Mouse (Mus musculus): ENCODE measurements around the gene Mcidas.
"Not testable (repeated sequence)": the region's sequence is repeated elsewhere in the genome, so short reads cannot be mapped to it uniquely, and the experiment has no call there.

Gene Mcidas

DNA sequence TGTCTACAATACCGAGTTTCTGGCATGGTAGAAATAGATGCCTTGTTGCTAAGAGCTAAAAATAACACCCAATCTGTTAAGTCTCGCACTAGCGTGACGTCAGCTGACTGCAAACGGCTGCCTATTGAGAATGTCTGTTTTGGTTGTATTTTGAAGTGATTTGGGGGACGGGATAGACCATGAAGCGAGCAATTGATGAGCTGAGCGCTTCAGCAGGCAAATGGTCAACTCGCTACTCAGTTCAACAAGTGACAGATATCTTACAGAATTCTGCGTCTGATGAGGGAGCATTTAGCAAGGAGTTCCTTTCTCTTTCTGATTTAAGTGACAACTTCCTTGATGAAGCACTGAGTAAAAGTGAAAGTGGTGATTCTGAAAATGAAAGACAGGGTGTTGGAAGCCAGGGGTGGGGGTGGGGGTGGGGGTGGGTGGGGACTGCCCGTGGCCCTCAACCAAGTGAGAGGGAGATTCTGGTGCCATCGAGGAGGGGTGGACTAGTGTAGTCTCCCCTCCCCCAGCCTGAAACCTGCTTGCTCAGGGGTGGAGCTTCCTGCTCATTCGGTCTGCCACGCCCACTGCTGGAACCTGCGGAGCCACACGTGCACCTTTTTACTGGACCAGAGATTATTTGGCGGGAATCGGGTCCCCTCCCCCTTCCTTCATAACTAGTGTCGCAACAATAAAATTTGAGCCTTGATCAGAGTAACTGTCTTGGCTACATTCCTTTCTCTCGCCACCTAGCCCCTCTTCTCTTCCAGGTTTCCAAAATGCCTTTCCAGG, 19.7 kb downstream of the Mcidas start:
- not testable (repeated sequence) for DNase-seq (ENCODE audit: low spot score)

DNA sequence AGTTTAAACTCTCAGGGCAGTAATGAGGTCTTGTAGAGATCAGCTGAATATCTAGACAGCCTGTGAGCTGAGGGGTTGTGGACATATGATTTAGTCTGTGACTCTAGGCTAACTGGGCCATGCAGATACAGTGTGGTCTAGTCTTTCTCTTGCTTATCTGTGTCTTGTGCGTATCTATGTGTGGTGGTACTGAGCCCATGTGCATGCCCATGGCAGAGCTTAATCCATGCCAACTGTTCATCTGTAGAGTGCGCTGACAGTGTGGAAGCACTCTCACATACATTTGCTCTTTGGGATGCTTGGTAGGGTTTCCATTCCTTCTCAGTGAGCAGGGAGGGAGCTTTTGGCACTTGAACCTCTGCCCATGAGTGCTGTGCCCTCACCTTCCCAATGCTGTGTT, 27.9 kb downstream of the Mcidas start:
- no peak for DNase-seq (ENCODE audit: low spot score)

DNA sequence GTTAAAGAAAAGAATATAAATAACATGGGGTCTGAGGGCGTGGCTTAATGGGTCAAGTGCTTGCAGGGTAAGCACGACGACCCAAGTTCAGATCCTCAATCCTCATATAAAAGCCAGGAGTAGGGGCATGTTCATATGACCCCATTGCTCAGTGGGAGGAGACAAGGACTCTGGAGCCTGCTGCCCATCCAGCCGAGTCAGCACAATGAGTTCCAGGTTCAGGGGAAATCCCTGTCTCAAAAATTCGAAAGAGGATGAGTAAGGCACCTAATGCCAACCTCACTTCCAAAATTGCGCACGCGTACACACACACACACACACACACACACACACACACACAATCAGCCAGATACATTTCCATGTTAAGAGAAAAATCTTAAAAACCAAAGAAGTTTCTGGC, 28.8 kb downstream of the Mcidas start:
- no peak for DNase-seq (ENCODE audit: low spot score)

DNA sequence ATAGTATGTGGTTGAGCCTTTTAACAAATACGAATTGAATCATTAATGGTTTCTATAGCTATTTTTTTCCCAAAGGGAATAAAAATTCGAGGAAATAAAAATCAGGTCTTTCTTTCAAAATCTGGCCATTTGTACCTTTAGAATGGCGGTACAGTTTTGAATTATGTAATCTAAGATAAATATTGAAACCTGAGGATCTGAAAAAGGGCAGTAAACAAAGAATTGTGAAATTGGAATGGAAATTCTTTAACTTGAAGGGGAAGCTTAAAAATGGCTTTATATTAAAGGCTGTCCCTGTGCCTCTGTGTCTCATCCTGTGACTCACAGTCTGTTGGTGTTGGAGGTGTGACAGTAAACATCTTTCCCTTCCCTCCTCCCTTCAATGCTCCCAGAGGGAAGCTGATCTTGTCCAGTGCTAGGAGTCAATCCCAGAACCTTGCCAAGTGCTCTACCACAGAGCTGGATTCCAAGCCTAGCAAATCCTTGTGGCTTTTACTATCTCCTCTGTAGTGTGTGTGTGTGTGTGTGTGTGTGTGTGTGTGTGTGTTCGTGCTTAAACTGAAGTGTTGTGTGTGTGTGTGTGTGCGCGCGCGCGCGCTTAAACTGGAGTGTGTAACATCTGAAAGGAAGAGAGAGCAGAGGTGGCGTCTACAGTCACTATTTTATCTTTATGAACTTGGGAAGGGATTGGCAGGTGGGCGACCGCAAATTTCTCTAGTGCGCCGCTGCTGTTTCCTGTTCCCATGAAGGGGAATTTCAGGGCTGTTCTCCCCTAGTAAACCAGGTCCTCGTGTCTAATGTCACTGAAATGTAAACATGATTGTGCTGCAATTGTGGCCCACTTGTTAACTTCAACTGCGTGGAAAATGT, 29.9 kb downstream of the Mcidas start:
- no peak for DNase-seq (ENCODE audit: low spot score)

DNA sequence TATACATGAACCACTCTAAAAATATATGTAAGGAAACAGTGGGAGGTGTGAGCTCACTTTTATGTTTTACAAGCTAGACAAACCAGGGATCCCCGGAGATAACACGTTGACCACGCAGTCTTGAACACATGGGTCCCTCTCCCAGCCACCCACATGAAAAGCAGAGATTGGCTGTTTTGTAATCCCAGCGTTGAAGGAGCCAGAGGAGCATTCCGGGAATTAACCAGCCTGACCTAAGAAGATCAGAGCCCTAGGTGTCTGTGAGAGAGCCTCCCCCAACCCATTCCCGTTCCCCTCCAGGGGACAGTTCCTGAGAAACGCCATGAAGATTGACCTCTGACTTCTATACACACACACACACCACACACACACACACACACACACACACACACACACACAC, 37.7 kb downstream of the Mcidas start:
- no peak for DNase-seq (ENCODE audit: low spot score)

DNA sequence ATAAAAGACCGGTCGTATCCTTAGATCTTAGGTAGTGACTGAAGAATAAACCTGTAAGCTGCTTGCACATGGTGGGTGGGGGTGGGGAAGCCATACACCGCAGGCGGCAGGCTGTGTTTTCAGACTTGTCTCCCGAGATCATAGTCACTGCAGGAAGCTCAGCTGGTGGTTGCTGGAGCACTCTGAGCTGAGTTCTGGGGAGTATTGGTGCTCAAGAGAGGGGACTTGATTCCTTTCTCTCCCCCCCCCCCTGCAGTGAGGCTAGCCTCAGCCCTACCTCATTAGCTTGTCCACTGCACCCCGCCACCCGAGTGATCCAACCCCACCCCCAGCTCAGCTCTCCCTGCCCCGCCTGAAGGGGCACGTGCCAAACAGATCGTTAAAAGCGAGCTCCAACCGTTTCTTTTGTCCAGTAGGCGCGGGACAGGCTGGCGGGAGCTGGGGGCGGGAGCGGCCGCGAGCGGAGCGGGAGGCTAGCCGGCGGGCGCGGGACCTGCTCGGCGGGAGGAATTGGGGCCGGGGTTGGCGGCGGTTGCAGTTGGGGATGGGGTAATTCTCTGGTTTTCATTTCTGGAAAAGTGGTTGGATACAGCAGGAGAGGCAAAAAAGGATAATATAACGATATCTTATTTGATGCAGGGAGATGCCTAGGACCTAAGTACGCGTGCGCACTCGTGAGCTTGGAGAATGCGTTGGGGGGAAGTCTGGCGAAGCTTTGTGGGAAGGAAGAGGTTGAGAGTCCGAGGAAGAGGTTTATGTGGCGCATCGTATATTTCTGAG, 38.3 kb downstream of the Mcidas start:
- DNase-seq (ENCODE audit: low spot score), result no peak

DNA sequence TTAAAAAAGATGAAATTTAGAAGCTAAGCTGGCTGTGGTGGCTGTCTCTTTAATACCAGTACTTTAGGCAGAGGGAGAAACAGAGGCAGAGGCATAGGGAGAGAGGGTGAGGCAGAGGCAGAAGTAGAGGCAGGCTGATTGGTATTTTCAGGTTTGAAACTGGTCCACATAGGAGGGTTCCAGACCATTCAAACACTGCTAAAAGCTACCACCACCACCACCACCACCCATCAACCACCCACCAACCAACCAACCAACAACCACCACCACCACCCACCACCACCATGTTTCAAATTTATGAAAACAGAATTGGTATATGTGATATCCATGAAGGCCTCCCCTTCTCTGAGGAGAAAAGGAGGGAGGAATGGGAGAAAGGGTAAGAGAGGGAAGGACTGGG, 39.2 kb downstream of the Mcidas start:
- no peak for DNase-seq (ENCODE audit: low spot score)

DNA sequence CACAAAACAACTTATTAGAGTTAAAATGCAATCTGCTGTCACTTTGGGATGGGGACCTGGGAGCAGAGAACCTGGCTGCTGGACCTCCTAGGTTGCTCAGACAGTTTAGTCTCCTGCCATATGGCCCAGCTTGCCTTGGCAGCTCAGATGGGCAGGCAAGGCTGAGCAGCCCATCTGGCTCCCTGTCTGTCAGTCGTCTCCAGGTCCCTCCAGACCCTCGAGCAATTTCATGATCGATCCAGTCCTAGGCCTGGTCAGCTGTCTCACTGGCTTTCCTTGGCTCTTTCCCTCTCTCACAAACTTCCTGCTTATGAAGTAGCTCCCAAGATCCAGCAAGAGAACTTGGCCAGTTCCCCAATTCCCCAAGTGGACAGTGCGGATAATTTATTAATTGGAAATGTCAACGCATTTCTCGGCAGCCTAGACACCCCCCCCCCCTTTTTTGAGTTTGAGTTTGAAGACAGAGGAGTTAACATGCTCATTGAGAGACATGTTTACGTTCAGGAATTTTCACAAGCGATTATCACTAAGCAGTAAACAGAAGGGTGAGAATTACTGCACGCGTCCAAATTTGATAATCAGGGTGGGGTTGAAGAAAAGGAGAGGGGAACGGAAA, 40.7 kb downstream of the Mcidas start:
- no peak for DNase-seq (ENCODE audit: low spot score)

DNA sequence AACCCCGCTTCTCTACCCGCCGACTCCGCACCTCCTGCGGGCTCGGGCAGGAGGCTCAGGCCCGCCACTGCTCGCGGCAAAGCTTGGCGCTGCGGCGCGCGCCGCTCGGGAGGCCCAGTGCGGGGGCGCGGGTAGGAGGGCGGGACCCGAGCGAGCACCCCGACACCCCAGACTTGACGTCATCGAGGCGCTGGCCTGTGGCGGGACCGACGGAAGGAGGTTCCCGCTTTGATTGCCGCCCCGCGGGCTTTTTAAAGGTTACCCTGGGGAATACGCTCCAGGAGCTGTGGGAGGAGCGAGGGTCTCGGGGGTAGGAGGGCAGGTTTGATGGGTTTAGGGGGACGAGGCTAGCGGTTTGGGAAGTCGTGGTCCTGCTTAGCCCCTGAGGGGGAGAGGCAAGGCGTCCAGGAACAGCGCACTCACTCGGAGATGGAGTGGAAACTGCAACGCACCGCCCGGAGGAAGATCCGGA, 41.3 kb downstream of the Mcidas start, which contains the start of gene Cdc20b:
TSS of gene Cdc20b (plus strand) at position 162 of the 472 bp plus-strand sequence.
- DNase-seq (ENCODE audit: low spot score), result no peak

DNA sequence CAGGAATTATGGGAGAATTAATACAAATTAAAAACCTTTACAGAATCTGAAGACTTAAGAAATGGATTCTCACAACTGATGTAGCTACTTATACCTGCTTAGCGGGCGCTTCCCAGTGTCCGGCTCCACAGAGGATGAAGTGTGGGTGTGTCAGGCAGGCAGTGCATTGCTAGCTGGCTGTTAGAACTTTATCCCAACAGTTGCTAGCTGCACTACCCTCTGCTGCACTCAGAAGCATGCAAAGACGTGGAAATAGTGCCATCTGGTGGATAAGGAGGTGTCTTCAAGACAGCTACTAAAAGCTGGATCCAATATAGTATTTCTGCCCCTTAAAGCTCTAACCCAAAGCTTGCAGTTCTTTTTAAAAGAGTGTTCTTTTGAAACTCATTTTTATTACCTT, 42.2 kb downstream of the Mcidas start:
- DNase-seq (ENCODE audit: low spot score), result peak; percentile 71

DNA sequence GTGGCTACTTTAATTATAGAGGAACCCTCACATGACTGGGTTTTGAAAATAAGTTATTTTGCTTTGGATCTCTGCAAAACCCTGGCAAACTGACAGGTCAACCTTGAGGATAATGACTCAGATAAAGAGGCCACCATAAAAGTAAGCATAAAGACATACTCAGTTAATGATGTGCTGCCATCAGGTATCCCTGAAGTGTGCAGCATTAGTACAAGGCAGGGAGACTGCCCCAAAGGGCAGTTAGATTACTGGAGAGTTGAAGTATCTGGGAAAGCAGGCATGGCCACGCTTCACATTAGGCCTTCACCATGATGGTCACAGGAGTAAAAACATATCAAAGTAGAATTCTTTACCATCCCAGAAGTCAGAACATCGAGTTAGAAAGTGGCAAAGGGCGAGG, 51.2 kb downstream of the Mcidas start:
- no peak for DNase-seq (ENCODE audit: low spot score)

DNA sequence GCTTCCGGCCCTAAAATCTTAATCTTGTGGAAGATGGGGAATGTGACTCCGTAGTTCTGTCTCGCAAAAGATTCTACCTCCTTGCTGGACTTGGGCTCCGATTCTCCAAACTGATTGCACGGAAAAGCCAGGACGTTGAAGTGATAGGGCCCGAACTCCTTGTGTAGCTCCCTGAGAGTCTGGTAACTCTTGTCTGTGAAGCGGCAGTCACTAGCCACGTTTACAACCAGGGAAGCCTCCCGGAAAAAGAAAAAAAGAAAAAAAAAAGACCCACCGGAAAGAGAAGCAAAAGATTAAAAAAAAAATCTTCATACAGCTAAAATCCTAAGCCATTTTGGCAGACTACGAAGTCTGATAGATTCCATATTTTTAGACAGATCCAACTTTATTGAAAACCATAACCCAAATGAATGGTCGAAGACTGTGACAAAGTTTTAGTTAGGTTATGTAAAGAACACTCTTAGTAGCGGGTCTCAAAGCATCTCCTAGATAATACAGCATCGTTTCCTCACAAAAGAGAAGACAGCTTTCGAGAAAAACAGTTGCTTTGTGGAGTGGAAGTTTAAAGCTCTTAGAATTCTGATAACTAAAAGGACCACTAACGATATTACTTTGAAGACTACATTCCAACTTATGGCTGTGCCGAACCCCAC, 51.9 kb downstream of the Mcidas start:
- no peak for DNase-seq (ENCODE audit: low spot score)

DNA sequence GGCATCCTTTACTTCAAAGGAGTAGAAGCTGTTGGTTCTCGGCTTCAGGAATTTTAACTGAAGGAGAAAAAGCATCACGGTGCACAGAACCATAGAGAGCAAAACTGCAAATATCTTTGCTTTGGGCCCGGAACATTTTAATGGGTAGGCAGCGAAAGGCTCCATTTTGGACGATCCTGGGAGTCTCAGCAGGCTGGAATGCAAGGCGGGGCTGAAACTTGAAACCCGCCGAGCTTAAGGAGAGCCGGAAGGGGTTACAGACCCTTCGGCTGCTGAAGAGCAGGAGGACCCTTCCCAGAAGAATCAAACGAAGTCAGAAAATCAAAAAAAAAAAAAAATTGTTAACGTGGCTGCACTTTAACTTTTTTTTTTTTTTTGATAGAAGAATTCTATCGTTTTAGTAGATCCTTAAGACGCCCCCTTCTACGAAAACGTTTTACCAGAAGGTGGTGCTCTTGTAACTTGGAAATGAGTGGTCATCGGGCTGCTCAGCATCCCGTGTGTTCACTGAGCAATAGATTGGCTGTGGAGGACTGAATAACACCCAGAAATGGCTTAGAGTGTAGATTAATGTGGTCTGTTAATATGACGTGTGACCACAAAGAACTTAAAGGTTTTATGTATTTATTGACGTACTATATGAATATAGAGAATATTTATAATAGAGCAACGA, 52.7 kb downstream of the Mcidas start, which contains the start of gene Gpx8:
TSS of gene Gpx8 (minus strand) at position 200 of the 673 bp plus-strand sequence.
- no peak for DNase-seq (ENCODE audit: low spot score)

DNA sequence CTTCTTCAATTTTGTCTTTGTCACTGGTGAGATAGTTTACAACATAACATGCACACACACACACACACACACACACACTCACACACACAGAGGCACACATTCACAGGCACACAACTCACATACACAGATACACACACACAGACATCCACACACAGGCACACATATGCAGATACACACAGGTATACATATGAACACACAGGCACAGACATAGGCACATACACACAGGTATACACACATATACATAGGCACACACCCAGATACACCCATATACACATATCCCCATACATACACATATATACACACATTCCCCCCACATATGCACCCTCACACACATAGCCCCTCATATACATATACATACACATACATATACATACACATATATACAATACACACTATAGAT, 53.4 kb downstream of the Mcidas start:
- DNase-seq (ENCODE audit: low spot score), result no peak

DNA sequence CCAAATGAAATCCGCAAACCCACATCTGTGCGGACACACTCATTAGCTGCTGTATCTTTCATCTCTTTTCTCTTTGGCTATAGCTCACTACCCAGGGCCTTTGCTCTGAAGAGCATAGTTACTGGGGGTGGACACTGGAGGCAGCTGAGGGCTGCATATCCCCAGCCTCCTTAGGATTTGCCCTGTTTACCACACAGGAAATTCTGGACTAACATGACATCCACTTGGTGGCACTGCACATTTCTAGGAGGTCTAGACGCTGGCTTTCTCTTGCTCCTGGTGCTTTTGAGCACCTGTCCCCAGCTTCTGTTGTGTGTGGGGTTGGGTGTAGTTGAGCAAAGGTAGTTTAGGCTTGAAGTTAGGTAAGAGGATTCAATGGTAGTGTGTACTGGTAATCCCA, 54.0 kb downstream of the Mcidas start:
- no peak for DNase-seq (ENCODE audit: low spot score)

Measured in left cerebral cortex, adult 11 months (tissue).